Mouse (Mus musculus) heart, postnatal 36 days (tissue): ENCODE measurements at regions not wholly inside any gene's neighbourhood (a gene's known extent, or its start where the extent isn't known, plus 50 kb on each side); places are given as distances from the start of the nearest gene placed in this dataset.
A peak's percentile ranks its signal among the peaks of the same experiment; 100 is the strongest.

Experiments used
- DNase-seq, 2 experiments: peaks; one replicate each; pipeline ENCODE4 v3.0.0; 2021 to 2022
- intact Hi-C: fragments of 180-260 bp; cut with DNase I; formaldehyde crosslinking; loops from one replicate; pipeline ENCODE4 v1.15.1; 2025

DNA sequence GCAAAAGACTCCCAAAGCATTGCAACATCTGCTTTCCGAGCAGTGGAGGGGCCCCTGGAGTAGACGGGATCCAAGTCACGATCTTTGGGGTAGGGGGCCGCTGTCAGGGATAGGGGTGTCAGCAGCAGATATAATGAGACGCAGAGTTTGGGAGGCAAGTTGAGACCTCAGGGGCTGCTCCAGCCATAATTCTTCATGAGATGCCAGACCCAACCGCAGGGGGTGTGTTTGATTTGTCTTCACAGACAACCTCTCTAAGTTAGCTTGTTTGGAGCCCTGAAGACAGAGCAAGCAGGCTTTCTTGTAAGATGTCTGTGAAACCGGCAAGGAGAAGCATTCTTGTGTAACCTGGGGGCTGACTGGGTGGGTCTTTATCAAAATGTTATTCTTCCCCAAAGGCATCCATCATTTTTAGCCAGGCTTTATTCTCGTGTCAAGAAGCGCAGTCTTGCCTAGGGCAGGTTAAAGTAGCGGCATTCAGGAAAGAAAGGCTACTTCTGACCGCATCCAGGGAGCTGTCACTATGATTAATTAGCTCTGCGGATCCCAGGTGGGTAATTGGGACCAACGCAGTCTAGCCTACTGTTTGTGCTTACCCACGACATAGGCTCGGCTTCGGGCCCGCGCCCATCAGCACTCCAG, 234.6 kb downstream of the 1500009L16Rik start:
- intact Hi-C loops = no loop called here
- DNase-seq = no peak

DNA sequence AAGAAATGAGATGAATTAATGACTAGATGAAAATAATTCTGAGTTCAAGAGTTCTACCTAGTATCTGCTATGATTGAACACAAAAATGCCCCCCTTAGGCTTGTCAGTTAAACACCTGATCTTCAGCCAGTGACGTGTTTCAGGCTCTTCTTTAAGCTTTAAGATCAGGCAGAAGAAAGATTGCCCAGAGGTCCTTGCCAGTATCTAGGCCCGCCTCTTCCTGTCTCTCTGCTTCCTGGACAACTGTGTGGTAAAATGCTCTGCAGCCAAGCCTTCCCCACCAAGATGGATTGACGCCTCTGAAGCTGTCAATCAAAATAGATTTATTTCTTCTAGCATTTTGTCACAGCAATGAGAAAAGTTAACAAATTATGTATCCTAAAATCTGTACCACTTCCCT, 235.7 kb downstream of the 1500009L16Rik start:
- no peak for DNase-seq
- intact Hi-C loops = no loop called here

DNA sequence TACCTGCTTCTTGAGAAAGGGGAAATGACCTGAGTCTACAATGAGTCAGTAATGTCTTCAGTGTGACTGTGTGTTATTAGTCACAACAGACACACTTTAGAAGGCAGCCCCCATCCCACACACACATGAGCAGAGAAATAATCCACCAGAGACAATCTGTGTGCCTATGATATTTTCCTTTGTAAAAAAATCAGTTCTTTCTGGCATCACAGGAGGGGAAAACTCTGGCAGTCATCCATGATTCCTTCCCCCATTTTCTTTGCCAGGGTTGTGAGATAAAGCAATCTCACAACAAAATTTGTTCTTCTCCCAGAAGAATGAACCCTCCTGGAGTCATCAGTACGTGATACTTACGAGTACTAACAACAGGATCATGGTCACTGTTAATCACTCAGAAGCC, 236.2 kb downstream of the 1500009L16Rik start:
- no peak for DNase-seq
- intact Hi-C loops = no loop called here

DNA sequence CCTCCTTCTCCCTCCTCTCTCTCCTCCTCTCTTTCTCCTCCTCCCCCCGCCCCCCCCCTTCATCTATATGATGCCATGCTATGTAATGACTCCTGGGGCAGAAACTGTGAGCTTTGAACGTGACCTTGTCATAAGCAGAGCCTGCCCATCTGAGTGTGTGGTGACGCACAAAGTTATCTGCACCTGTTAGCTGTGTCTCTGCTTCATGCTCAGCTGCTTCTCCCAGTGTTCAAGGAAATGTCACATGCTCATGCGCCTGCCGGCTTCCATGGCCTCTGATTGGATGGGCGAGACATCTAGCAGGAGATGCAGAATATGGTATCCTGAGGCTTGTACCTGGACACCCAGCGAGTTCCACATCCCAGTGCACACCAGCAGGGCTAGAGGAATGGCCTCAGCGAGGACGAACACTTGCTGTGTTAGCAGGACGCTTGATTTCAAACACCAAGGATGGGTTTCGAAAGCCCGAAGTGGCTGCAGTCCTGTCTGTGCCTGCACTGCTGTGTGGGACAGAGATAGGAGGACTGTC, 240.6 kb downstream of the 1500009L16Rik start:
- no peak for DNase-seq
- intact Hi-C loops = no loop called here

DNA sequence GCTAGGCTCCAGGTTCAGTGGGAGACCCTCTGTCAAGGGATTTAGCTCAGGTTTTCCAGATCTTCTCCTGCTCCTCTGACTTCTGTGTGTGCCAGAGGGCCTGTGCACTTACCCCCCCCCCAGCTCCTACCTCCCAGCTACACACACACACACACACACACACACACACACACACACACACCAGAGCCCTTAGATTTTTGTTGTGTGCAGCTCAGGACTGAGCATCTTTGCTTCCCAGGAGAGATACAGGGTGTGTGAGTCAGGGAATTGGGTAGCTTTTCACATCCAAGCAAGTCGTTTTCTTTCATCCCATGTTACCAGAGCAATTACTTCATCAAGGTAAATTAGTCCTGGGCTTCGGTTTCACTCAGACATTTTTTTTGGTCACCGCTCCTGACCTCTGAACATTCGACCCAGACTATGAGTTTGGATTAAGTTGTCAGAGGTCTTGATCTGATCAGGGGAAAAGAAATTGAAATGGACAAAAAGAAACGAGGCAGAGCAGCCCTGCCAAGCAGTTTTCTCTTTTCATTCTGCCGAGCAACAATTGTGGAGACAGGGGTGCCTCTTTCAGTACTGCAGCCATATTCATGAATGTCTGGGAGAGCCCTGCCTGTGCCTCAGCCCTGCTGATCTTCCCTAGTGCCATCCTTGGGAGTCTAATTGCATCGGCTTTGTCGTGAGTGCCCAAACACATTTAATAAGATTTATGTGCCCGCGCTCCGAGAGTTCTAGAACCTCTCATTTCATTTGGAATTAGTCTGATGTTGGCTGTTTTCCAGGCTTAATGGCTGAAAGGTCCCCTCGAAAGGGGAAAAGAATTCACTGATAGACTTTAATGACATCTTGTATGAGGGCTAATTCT, 241.3 kb downstream of the 1500009L16Rik start:
- intact Hi-C loops = no loop called here
- DNase-seq = no peak

DNA sequence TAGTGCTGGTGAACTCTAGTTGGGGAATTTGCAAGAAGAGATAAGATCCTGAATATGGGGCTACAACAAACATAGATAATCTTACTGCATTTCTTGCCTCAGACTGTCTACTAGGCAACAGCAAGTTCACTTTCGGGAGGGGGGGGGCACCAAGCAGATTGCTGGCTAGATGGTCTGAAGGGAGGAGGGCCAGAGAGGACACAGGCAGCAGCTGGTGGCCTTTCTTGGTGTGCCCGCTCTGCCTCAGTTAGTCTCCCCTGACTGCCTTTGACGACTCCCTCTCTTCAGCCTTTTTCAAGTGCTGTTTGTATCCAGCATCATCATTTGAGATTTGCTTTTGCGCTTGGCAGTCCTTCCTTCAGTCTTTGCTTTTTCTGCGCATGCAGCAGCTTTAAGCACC, 242.2 kb downstream of the 1500009L16Rik start:
- no peak for DNase-seq
- intact Hi-C loops = no loop called here

DNA sequence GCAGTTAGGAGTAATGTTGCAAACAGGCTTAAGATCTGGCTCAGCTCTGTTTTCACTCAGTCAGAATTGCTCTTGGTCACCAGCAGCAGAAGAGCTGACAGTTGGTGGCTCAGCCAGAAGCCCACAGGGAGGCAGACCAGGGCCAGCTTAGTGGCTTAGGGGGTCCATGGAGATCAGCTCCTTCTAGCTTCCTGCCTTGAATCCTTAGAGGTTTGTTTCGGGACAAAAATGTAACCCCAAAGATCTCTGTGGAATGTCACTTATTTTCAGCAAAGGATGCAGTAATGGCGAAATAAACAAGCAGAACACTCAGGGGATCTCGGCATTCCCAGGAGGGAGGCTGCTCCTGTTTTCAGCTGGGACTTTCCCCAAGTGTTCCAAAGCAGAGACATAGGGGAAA, 247.8 kb downstream of the 1500009L16Rik start:
- intact Hi-C loops = no loop called here
- DNase-seq = peak in 1 of 2 experiments; percentile 13

DNA sequence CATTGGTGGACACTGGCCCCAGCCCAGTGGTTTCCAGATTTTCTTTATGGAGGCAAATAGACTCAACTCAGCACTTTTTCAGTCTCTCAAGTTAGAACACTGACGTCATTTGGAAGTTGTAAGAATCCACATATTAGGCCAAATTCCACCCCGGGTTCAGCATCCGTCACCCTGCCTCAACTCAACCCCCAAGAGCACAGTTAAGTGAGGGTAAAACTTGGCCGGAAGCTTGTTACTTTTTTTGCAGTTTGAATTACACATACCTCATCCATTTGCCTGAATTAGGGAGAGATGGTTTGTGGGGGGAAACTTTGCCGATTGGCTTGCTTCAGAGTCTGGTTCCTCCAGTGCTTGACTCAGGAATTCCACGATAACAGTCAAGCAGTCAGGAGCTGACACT, 251.9 kb downstream of the 1500009L16Rik start:
- peak in 1 of 2 experiments; percentile 14 for DNase-seq
- intact Hi-C loops = no loop called here

DNA sequence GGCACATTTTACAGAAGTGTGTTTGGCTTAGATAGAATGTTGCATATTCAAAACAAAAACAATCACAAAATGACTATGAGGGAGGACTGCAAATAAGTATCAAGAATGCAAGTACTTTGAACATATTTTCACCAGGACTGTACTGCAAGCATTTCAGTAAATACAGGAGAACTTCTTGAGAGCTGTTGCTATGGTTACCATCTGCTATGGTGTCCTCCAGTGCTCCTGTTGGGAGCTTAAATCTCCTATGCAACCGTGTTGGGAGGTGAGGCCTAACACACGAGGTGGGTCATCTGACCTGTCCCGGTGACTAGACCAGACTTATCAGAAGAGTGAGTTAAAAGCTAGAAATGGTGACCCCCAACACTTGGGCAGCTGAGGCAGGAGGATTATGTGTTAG, 253.9 kb downstream of the 1500009L16Rik start:
- intact Hi-C loops = no loop called here
- no peak for DNase-seq

DNA sequence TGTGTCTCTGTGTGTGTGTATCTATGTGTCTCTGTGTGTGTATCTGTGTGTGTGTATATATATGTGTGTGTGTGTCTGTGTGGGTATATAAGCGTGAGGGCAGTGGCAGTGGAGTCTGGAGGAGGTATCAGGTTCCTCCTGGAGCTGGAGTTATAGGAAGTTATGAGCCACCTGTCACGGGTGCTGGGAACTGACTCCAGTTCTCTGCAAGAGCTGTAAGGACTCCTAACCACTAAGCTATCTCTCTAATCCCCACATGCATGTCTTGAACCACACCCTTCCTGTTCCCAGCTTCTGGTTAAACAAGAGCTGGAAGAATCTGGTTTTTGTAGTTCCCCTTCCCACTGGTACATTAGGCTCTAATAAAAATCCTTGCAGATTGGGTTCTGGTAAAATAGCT, 257.3 kb downstream of the 1500009L16Rik start:
- intact Hi-C loops = no loop called here
- DNase-seq = no peak

DNA sequence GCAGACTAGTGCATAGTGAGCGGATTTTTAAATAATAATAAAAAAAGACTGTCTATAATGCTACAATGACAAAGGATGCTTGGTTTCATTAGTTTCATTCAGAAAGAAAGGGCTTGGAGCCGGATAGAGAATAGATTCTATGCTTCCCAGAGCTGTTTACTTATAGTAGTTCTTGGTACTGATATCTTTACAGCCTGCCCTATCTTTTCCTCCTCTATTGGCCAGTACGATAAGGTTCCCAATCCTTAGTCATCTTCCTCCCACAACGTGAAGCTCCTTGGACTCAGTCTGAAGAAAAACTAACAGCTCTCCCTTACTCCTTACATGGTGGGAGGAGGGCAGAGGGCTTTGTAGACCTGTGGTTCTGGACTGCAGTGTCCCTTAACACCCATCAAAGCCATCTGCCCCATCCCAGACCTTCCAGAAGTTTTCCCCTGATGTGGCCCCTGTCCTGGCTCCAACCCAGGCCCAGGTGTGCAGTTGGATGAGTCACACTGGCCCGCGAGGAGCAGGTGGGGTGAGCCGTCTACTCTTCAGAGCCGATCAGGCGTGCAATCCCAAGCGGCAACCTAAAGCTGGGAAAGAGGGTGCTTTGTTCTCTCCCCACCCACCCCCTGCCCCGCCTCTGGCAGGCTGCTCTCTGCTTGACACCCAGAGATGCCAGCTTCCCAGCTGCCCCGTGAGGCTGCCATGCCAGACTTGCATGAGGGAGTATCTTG, 262.2 kb downstream of the 1500009L16Rik start:
- no peak for DNase-seq
- intact Hi-C loops = no loop called here

DNA sequence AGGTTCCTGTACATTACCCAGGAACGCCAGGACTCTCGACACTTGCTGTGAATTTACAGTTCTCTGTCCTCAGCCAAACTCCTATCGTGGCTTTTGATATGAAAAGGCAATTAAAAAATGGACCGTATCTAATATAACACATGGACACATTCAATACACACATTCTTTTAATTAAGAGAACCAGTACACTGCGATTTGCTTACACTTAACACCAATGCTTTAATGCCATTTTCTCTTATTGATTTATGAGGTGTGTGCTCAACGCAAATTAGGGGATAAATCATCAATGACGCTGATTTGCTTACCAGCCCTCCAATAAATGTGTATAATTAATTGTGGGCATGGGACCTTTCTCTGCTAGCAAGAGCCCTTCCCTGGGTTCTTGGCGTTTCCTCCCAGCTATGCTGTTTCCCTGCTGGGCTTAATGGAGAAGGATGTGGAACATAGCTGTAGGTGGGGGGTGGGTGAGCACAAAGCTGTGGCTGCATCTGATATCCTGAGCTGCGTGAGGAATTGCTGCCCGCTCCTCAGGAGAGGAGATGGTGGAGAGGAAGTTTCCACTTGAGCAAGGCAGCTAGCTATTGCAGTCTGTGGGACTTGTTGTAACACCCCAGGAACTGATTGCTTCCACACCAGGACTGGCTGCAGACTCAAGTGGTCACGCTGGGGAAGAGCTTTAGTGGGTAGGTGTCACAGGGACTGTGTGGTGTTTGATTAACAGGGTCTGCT, 270.1 kb downstream of the 1500009L16Rik start:
- intact Hi-C loops = no loop called here
- no peak for DNase-seq

DNA sequence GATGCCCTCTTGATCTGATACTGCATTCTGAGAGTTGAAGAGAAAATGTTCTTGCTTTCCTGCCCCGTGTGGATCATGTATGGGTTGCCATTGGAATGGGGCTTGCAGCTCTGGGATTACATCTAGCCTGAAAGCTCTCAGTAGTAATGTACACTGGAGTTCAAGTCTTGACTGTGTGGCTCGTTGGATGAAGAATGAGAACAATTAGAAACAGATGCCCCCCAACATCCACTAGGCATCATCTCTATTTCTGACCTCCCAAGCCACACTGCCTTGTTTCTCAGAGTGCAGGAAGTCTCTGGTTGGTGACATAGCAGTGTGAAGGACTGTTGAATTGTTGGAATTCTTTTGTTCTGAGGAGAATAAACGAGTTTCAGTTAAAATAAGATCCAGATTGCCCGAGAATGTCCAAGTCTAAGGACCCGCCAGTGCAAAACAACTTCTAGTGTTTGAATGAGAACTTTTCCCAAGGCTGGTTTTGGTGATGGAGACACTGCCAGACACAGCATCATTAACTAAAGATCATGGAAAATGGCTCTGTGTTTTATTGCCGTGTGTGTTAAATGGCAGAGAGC, 272.4 kb downstream of the 1500009L16Rik start:
- DNase-seq = no peak

DNA sequence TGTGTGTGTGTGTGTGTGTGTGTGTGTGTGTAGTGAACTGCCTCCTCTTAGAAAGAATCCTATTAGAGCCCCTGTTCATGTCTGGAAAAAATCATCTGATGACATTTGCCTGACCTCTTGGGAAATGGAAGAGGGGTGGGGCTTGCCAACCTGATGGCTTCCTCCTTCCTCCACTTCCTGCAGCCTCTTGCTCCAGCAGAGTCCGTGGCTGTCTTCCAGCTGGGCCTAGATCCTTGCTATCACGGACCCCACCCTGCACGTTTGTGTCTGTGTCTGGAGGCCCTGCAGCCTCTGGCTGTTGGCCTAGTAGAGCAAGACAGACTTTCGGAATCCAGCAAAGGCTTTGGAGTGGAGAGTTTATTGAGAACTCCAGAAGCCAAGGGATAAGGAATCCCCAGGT, 273.2 kb downstream of the 1500009L16Rik start:
- intact Hi-C loops = loop anchor here (2.0 kb wide), 3 partner anchors 59 to 125 kb away; no protein-coding TSS in a partner anchor

More for the DNA sequence above, 272.4 kb downstream of the 1500009L16Rik start:
- intact Hi-C loops = loop anchor here (2.0 kb wide), 1 partner anchor 60 kb away; no protein-coding TSS in a partner anchor

DNA sequence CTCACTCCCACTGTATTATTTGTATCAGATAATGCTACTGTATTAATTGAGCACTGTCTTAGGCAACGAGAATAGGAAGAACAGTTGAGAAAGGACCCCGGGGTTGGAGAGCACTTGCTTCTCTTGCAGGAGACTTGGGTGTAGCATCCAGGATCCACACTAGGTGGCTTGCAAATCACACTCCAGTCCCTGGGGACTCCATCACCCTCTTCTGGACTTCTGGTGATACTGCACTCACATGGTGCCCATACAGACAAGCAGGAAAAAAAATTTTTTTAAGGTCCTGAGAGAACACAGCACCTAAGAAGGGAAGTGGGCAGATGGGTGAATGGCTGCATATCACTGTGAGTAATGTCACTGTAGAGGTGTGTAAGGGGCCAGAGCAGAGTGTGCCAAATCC, 273.8 kb downstream of the 1500009L16Rik start:
- intact Hi-C loops = loop anchor here (2.0 kb wide), 2 partner anchors 60 to 126 kb away; no protein-coding TSS in a partner anchor
- no peak for DNase-seq

More for the DNA sequence above, 273.2 kb downstream of the 1500009L16Rik start:
- peak; percentile 68 to 77 for DNase-seq

DNA sequence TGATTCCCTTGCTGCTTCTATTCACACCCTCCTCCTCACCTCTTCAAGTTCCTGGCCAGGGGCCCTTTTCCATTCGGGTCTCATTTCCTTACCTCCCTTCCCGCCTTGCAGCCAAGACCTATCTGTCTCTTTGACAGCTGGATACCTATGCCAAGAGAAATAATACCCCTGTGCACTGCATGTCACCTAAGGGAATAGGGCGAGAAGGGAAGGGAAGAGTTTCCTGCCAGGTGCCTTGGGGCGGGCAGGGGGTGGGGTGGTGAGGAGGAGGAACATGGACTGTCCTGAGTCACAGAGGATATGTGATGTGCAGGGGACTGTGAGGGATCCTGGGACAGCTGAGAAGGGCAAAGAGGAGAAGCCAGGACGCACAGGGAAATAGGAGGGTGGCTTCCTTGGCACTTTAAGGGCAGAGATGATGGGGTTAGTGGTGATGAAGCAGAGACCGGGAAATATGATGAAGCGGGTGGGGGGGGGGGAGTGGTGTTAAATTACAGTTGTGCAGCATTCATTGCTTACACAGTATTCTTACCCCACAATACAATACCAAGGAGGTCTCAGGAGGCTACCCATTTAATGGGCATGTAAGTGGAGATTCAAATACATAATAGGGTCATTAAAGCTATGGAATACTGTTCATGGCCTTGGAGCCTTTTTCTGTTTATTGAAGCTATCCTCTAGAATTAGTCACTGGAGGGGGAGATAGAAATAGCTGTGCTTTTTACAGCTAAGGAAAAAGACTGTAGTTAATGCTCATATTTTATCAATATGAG, 278.0 kb downstream of the 1500009L16Rik start:
- intact Hi-C loops = no loop called here
- DNase-seq = peak in 1 of 2 experiments; percentile 22

DNA sequence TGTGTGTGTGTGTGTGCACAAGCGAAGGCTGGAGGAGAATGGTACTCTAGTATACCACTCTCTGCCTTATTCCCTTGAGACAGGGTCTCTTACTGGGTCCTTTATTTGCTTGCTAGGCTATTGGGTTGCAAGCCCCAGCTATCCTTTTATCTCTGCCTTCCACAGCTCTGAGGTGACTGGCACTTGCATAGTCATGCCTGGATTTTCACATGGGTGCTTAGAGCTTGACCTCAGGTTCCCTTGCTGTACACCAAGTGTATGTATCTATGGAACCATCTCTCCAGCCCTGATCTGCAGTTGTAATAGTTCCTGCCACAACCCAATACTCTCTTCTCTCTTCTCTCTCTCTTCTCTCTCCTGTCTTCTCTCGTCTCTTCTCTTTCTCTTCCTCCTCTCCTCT, 280.1 kb downstream of the 1500009L16Rik start:
- intact Hi-C loops = no loop called here
- no peak for DNase-seq

DNA sequence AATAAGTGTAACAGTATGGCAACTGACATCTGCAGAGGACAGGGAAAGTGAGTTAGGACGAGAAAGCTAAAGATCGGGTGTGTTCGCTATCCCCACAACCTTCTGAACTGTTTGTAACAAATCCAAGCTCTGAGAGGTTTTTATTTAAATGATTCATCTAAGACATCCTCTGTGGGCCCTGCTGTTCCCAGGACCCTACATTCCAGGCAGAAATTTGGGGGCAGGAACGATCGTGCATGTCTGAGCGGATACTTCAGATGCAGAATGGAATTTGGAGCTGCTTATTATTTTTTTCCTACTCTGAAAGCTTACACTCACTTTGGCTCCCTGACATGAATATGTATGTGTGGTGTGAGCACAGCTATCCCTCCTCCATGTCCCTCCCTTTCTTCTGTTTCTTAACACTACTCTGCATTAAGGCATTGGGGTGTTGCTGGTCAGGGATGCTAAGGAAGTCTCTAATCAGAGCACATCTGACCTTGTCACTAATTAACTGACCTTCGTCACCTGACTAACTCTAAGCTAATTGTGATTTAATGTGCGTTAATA, 281.0 kb downstream of the 1500009L16Rik start:
- intact Hi-C loops = no loop called here

DNA sequence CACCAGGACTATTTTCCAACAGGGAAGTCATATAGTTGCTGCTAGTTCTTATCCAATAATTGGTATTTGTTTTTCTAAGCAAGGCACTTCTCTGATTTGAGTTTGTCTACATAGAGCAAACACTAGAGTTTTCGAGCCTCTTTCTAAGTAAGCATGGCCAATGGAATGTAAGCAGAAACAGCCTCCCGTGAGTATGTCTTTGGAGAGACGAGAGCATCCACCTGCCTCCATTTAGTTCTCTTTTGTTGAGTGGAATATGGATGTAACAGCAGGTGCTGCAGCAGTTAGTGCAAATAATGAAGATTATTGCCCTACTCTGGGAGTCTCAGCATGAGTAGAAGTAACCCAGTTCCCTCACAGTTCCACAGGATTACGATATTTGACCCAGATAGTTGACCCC, 286.3 kb downstream of the 1500009L16Rik start:
- intact Hi-C loops = no loop called here

More for the DNA sequence above, 281.0 kb downstream of the 1500009L16Rik start:
- no peak for DNase-seq

More for the DNA sequence above, 286.3 kb downstream of the 1500009L16Rik start:
- no peak for DNase-seq
